Mouse (Mus musculus) lung, embryonic 14.5 days (tissue): Measurements from ENCODE around the gene Ecm2. TPM values are rescaled to one million over a fixed set of nuclear protein-coding genes. Genes with fewer than 3 reads are reported as not detected.

ENCODE experiments used
- ATAC-seq: fragments of 200-750 bp; cut with Nextera tagmentation; 2 replicates; pipeline ENCODE4 v1.8.0; 2017; ENCODE audit warnings: mild to moderate bottlenecking, moderate TSS enrichment, moderate library complexity; ENCODE audit not compliant: insufficient read depth
- DNase-seq: peaks from one replicate; pipeline ENCODE4 v3.0.0-alpha.2; 2015
- H3K27ac ChIP-seq: fragments of 300-500 bp; sonication (generic); 2 replicates; pipeline ENCODE4 v1.5.1; 2014; ENCODE audit warnings: low read depth, mild to moderate bottlenecking, moderate library complexity
- H3K27me3 ChIP-seq: fragments of 300-500 bp; sonication (generic); 2 replicates; pipeline ENCODE4 v1.6.1; 2014; ENCODE audit warnings: low read length, control low read depth; ENCODE audit not compliant: insufficient read depth
- H3K36me3 ChIP-seq: fragments of 300-500 bp; sonication (generic); 2 replicates; pipeline ENCODE4 v1.6.1; 2014; ENCODE audit warnings: control low read depth; ENCODE audit not compliant: insufficient read depth
- H3K4me1 ChIP-seq: fragments of 300-500 bp; sonication (generic); 2 replicates; pipeline ENCODE4 v1.6.1; 2014; ENCODE audit warnings: antibody characterized with exemption, control low read depth; ENCODE audit not compliant: insufficient read depth
- H3K4me2 ChIP-seq: fragments of 300-500 bp; sonication (generic); 2 replicates; pipeline ENCODE4 v1.6.1; 2014; ENCODE audit warnings: mild to moderate bottlenecking
- H3K4me3 ChIP-seq: fragments of 300-500 bp; sonication (generic); 2 replicates; pipeline ENCODE4 v1.5.1; 2014; ENCODE audit warnings: low read depth, low read length
- H3K9ac ChIP-seq: fragments of 300-500 bp; sonication (generic); 2 replicates; pipeline ENCODE4 v1.6.1; 2014
- H3K9me3 ChIP-seq: fragments of 300-500 bp; sonication (generic); 2 replicates; pipeline ENCODE4 v1.6.1; 2016; ENCODE audit warnings: low read depth, low read length, control low read depth
- CTCF ChIP-seq: IDR thresholded peaks from 2 replicates; pipeline ENCODE4 v1.5.1; 2016; ENCODE audit warnings: antibody characterized with exemption, low read depth
- WGBS: fragments of 180-500 bp; shearing (Covaris S2); extraction: QIAGEN DNeasy Blood & Tissue Kit; methylation state at CpG from one replicate; pipeline ENCODE4 v1.1.7; 2014; 5-methylcytosine and 5-hydroxymethylcytosine counted together
- polyA plus RNA-seq: library from polyadenylated mRNA; unstranded; fragments of >200 nt; fragmentation: Nextera tagmentation; extraction: Ambion mirVana; gene quantifications from 2 replicates; pipeline ENCODE4 v1.2.1, GENCODE M21; 2014

Gene Ecm2
- polyA plus RNA-seq, 1 experiment from 2014 or later: 0.74 TPM

- Histone ChIP-seq H3K27ac (peak overlapping the region; percentile 84), H3K4me3 (no peak overlapping the region), H3K4me2 (no peak overlapping the region), H3K27me3 (no peaks in the 10 kb centered on the region), H3K4me1 (peaks cover 10% of the 10 kb centered on the region), H3K9ac (no peak overlapping the region), H3K36me3 (no peaks in the 10 kb centered on the region), H3K9me3 (no peaks in the 10 kb centered on the region)
- no peak for TF ChIP-seq CTCF
- ATAC-seq (no peak), DNase-seq (no peak)
- whole genome bisulfite sequencing: 80% methylated on average over 6 of the region's 6 CpGs
Observed at GRCm38 (mm10) chr13:49478851-49479374, 25.7 kb upstream of the Ecm2 start.

- Histone ChIP-seq H3K27ac (peak overlapping the region; percentile 84), H3K4me3 (no peak overlapping the region), H3K4me2 (no peak overlapping the region), H3K4me1 (peaks cover 10% of the 10 kb centered on the region), H3K9ac (no peak overlapping the region), H3K9me3 (no peaks in the 10 kb centered on the region), H3K36me3 (no peaks in the 10 kb centered on the region), H3K27me3 (no peaks in the 10 kb centered on the region)
- WGBS: 64% methylated on average over 4 of the region's 4 CpGs
- ATAC-seq (no peak), DNase-seq (no peak)
- no peak for TF ChIP-seq CTCF
Observed at GRCm38 (mm10) chr13:49479399-49479798, 25.2 kb upstream of the Ecm2 start.

GRCm38 (mm10) chr13:49480057-49480456 is 24.6 kb upstream of the Ecm2 start:
- no peaks in the 10 kb centered on the region for H3K9me3 ChIP-seq
- no peak for TF ChIP-seq CTCF
- H3K9ac ChIP-seq: no peak overlapping the region
- H3K4me2 ChIP-seq: no peak overlapping the region
- no peak overlapping the region for H3K4me3 ChIP-seq
- ATAC-seq (peak; percentile 97), DNase-seq (peak; percentile 93)
- WGBS: 39% methylated on average over 2 of the region's 2 CpGs
- H3K4me1 ChIP-seq: peaks cover 12% of the 10 kb centered on the region
- no peaks in the 10 kb centered on the region for H3K27me3 ChIP-seq
- peak overlapping the region; percentile 84 for H3K27ac ChIP-seq
- no peaks in the 10 kb centered on the region for H3K36me3 ChIP-seq

- TF ChIP-seq CTCF: no peak
- ATAC-seq: peak; percentile 50; the same call in 1 of the 2 replicates
Observed at GRCm38 (mm10) chr13:49480551-49480950, 24.1 kb upstream of the Ecm2 start.

GRCm38 (mm10) chr13:49485388-49485787 is 19.2 kb upstream of the Ecm2 start:
- ATAC-seq: peak; percentile 49; the same call in 1 of the 2 replicates
- H3K27ac ChIP-seq: no peak overlapping the region

More at GRCm38 (mm10) chr13:49480551-49480950, 24.1 kb upstream of the Ecm2 start:
- H3K4me2 ChIP-seq: no peak overlapping the region
- peak overlapping the region; percentile 96 for H3K27ac ChIP-seq
- 61% methylated on average over 5 of the region's 5 CpGs for WGBS
- no peak overlapping the region; the same call in 1 of the 2 replicates for H3K9ac ChIP-seq
- no peaks in the 10 kb centered on the region for H3K27me3 ChIP-seq
- no peaks in the 10 kb centered on the region for H3K9me3 ChIP-seq
- no peaks in the 10 kb centered on the region for H3K36me3 ChIP-seq
- no peak overlapping the region for H3K4me3 ChIP-seq
- peak; percentile 42 for DNase-seq
- H3K4me1 ChIP-seq: peaks cover 13% of the 10 kb centered on the region

GRCm38 (mm10) chr13:49492376-49493368 is 11.9 kb upstream of the Ecm2 start, which contains the start of gene Tes3-ps:
TSS of gene Tes3-ps (plus strand) at chr13:49493318.
- no peak within 1 kb of the TSS for H3K9ac ChIP-seq
- no peak for TF ChIP-seq CTCF
- H3K27me3 ChIP-seq: no peaks in the 10 kb centered on the region
- no peak within 1 kb of the TSS for H3K4me2 ChIP-seq
- WGBS: 46% methylated on average over 6 of the region's 6 CpGs
- no peak within 1 kb of the TSS for H3K4me3 ChIP-seq
- H3K36me3 ChIP-seq: no peaks in the 10 kb centered on the region
- H3K27ac ChIP-seq: no peak within 1 kb of the TSS
- no peaks in the 10 kb centered on the region for H3K4me1 ChIP-seq
- no peaks in the 10 kb centered on the region for H3K9me3 ChIP-seq
- ATAC-seq: no peak
- no peak for DNase-seq

More at GRCm38 (mm10) chr13:49485388-49485787, 19.2 kb upstream of the Ecm2 start:
- Histone ChIP-seq H3K9ac (no peak overlapping the region), H3K4me3 (no peak overlapping the region), H3K4me1 (peaks cover 9% of the 10 kb centered on the region; the same call in 1 of the 2 replicates), H3K4me2 (no peak overlapping the region), H3K27me3 (no peaks in the 10 kb centered on the region), H3K9me3 (no peaks in the 10 kb centered on the region), H3K36me3 (no peaks in the 10 kb centered on the region)
- no peak for DNase-seq
- no peak for TF ChIP-seq CTCF
- 55% methylated on average over 5 of the region's 5 CpGs for WGBS

- WGBS: 73% methylated on average over 4 of the region's 4 CpGs
- no peak overlapping the region for H3K27ac ChIP-seq
- no peaks in the 10 kb centered on the region for H3K4me1 ChIP-seq
- no peaks in the 10 kb centered on the region for H3K9me3 ChIP-seq
- no peak overlapping the region for H3K9ac ChIP-seq
- H3K36me3 ChIP-seq: no peaks in the 10 kb centered on the region
- H3K4me3 ChIP-seq: no peak overlapping the region
- H3K27me3 ChIP-seq: no peaks in the 10 kb centered on the region
- DNase-seq (no peak), ATAC-seq (no peak)
- 0 out of 2 replicates have a peak overlapping the region, but pooled peaks have one; percentile 12 for H3K4me2 ChIP-seq
- no peak for TF ChIP-seq CTCF
Observed at GRCm38 (mm10) chr13:49505776-49506175, 1.2 kb downstream of the Ecm2 start.
